Mouse (Mus musculus) neural tube, embryonic 14.5 days (tissue): ENCODE data around the gene Adcy2. TPM values are rescaled to one million over a fixed set of nuclear protein-coding genes. Genes with fewer than 3 reads are reported as not detected.
A peak's percentile ranks its signal among the peaks of the same experiment; 100 is the strongest.

ENCODE experiments used
- ATAC-seq: fragments of 200-750 bp; cut with Nextera tagmentation; 2 replicates; pipeline ENCODE4 v1.8.0; 2017; ENCODE audit warnings: low read depth, mild to moderate bottlenecking, moderate TSS enrichment, moderate library complexity
- H3K27ac ChIP-seq: fragments of 300-500 bp; sonication (generic); 2 replicates; pipeline ENCODE4 v1.5.1; 2014; ENCODE audit warnings: low read depth, mild to moderate bottlenecking, control low read depth, low read length, moderate library complexity, mixed read lengths
- H3K27me3 ChIP-seq: fragments of 300-500 bp; sonication (generic); 2 replicates; pipeline ENCODE4 v1.6.1; 2014; ENCODE audit warnings: low read length; ENCODE audit not compliant: control insufficient read depth, insufficient read depth
- H3K36me3 ChIP-seq: fragments of 300-500 bp; sonication (generic); 2 replicates; pipeline ENCODE4 v1.6.1; 2014; ENCODE audit warnings: low read length, mixed read lengths; ENCODE audit not compliant: control insufficient read depth, insufficient read depth
- H3K4me1 ChIP-seq: fragments of 300-500 bp; sonication (generic); 2 replicates; pipeline ENCODE4 v1.6.1; 2014; ENCODE audit warnings: low read length; ENCODE audit not compliant: control insufficient read depth, insufficient read depth
- H3K4me2 ChIP-seq: fragments of 300-500 bp; sonication (generic); 2 replicates; pipeline ENCODE4 v1.6.1; 2014; ENCODE audit warnings: mild to moderate bottlenecking, low read depth, low read length, control low read depth
- H3K4me3 ChIP-seq: fragments of 300-500 bp; sonication (generic); 2 replicates; pipeline ENCODE4 v1.5.1; 2014; ENCODE audit warnings: low read depth, low read length, control low read depth, mixed read lengths
- H3K9ac ChIP-seq: fragments of 300-500 bp; sonication (generic); replicated peaks from 2 replicates; pipeline ENCODE4 v1.6.1; 2014; ENCODE audit warnings: low read depth, mild to moderate bottlenecking, control low read depth, low read length, mixed read lengths
- H3K9me3 ChIP-seq: fragments of 300-500 bp; sonication (generic); 2 replicates; pipeline ENCODE4 v1.6.1; 2016; ENCODE audit warnings: low read length; ENCODE audit not compliant: control insufficient read depth
- WGBS: fragments of 180-500 bp; shearing (Covaris S2); extraction: QIAGEN DNeasy Blood & Tissue Kit; methylation state at CpG from one replicate; pipeline ENCODE4 v1.1.7; 2014; 5-methylcytosine and 5-hydroxymethylcytosine counted together
- polyA plus RNA-seq: library from polyadenylated mRNA; unstranded; fragments of >200 nt; fragmentation: Nextera tagmentation; extraction: Ambion mirVana; gene quantifications from 2 replicates; pipeline ENCODE4 v1.2.1, GENCODE M21; 2014

Gene Adcy2
- polyA plus RNA-seq, 1 experiment from 2014 or later, result 21.1 TPM

DNA sequence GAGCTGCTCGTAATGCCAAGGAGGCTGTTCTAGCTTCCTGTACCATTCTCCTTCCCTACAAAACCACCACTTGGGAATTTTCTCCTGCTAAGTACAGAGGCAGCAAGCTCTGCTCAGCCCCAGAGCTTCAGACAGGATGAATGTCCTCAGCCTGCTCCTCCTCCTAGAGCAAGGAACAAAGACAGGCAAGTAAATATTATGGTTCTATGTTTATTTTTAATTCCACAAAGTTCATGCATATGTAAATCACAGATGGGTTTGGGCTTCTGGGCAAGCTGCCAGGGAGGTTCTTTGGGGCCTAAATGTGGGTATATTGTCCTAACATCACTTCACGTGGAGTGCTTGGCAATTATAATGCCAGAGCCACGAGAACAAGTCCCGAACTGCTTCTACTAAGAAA lies 139.3 kb downstream of the Adcy2 start:
- H3K4me1 ChIP-seq, result no peaks in the 10 kb centered on the region
- no peak overlapping the region for H3K9ac ChIP-seq
- H3K4me2 ChIP-seq, result no peak overlapping the region
- H3K27ac ChIP-seq, result no peak overlapping the region
- 43% methylated on average over 4 of the region's 4 CpGs for WGBS
- no peak overlapping the region for H3K4me3 ChIP-seq
- H3K27me3 ChIP-seq, result no peaks in the 10 kb centered on the region
- ATAC-seq, result no peak
- no peaks in the 10 kb centered on the region for H3K36me3 ChIP-seq
- H3K9me3 ChIP-seq, result no peaks in the 10 kb centered on the region

DNA sequence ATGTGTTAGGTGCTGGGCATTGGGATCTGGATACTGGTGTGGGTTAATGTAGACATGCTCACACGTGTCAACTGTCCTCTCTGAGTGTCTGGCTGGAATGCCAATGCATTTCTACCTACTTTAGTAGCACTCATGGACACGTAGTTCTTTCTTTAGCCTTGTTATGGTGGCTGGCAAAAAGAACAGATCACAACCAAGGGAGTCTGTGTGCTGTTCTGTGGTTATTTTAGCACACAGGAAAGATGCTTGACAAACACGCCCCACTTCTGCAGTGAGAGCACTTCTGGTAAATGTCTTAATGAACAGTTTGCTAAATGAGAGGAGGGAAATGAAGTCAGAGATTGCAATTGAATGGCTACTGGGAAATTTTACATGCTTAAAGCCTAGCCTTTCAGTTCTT lies 151.1 kb downstream of the Adcy2 start:
- Histone ChIP-seq H3K27me3 (no peaks in the 10 kb centered on the region), H3K36me3 (no peaks in the 10 kb centered on the region)
- no peak for ATAC-seq

DNA sequence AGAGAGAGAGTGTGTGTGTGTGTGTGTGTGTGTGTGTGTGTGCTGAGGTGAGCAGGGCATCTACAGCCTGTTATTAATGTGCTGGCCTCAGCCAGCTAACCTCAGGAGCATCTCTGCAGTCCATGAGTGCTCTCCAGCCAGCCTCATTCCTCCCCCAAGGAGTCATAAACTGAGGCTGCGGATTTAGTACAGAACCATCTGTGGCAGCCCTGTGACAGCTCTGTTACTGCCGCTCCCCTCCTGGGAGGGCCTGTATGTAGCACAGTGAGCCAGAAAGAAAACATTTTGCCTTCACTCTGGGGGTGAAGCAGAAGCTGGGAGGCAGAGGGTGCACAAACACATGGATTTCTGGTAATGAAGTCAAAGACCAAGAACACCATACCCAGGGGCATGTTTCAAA lies 159.8 kb downstream of the Adcy2 start:
- 11% methylated on average over 2 of the region's 2 CpGs for WGBS
- Histone ChIP-seq H3K27me3 (no peaks in the 10 kb centered on the region), H3K9me3 (no peaks in the 10 kb centered on the region), H3K27ac (no peak overlapping the region), H3K4me1 (no peaks in the 10 kb centered on the region), H3K4me3 (no peak overlapping the region), H3K36me3 (no peaks in the 10 kb centered on the region), H3K4me2 (no peak overlapping the region), H3K9ac (no peak overlapping the region)
- ATAC-seq, result peak; percentile 84; the same call in 1 of the 2 replicates

More for the DNA sequence above, 151.1 kb downstream of the Adcy2 start:
- 82% methylated on average over 3 of the region's 3 CpGs for WGBS
- Histone ChIP-seq H3K9ac (no peak overlapping the region), H3K4me3 (no peak overlapping the region), H3K9me3 (no peaks in the 10 kb centered on the region), H3K4me2 (no peak overlapping the region), H3K27ac (no peak overlapping the region), H3K4me1 (no peaks in the 10 kb centered on the region)

DNA sequence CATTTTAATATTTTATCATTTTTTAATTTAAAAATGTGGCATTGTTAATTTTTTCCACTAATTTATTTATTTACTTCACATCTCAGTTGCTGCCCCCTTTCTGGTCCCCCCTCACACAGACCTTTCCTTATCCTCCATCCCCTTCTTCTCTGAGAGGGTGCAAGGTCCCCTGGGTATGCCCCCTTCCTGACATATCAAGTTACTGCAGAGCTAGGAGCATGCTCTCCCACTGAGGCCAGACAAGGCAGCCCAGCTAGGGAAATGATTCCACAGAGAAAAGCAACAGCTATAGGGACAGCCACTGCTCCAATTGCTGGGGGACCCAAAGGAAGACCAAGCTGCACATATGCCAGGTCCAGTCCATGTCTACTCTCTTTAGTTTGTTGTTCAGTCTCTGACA lies 163.2 kb downstream of the Adcy2 start:
- Histone ChIP-seq H3K36me3 (no peaks in the 10 kb centered on the region), H3K4me3 (no peak overlapping the region), H3K4me1 (no peaks in the 10 kb centered on the region), H3K27ac (no peak overlapping the region), H3K9me3 (no peaks in the 10 kb centered on the region), H3K9ac (no peak overlapping the region), H3K4me2 (no peak overlapping the region), H3K27me3 (no peaks in the 10 kb centered on the region)
- no peak for ATAC-seq

DNA sequence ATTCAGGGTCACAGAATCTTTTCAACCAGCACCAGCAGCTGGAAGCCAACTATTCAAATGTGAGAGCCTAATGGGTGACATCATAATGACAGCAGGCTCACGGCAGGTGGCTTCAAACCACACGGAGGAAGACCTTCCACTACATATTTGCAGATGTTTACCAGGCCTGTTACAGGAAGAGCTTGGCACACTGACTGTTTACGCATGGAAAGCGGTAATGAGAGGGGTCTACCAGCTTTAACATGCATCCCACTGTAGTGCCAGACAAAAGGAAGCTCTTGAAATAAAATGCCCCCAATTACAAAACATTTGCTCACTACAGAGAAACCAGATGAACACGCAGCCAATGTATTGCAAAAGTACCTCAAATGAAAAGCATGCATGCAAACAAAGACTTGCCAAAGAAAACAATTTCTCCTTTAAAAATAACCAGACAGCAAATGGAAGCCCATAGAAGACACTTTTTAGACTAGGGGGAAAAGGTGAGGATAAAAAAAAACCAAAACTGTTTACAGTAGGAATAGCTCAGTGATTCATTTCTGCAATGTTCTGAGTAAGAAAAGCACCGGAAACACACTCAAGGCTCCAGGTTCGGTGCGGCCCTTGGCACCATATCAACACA lies 163.8 kb downstream of the Adcy2 start:
- Histone ChIP-seq H3K4me1 (no peaks in the 10 kb centered on the region), H3K36me3 (no peaks in the 10 kb centered on the region), H3K27ac (no peak overlapping the region), H3K4me2 (no peak overlapping the region), H3K4me3 (no peak overlapping the region), H3K27me3 (no peaks in the 10 kb centered on the region), H3K9me3 (no peaks in the 10 kb centered on the region), H3K9ac (no peak overlapping the region)
- ATAC-seq, result no peak
- 64% methylated on average over 8 of the region's 8 CpGs for WGBS

DNA sequence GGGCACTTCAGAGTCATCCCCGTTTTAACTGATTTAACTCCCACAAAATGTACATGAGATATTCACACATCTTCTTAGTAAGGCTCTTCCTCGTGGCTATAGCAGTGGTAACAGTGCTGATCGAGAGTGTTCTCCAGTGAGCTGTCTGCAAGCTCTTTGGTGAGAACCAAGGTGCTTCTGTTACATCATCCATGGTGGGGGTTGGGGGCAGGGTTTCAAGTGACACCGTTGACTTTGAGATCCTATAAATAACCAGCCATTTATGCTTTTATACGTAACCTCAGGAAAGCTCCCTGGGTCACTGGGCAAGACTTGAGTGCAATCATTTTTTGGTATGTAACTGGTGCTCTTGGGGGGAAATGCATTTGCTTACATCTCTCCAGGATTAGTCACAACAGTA lies 167.2 kb downstream of the Adcy2 start:
- H3K27me3 ChIP-seq, result no peaks in the 10 kb centered on the region
- H3K36me3 ChIP-seq, result no peaks in the 10 kb centered on the region
- H3K4me1 ChIP-seq, result no peaks in the 10 kb centered on the region
- H3K9ac ChIP-seq, result no peak overlapping the region
- no peak overlapping the region for H3K4me3 ChIP-seq
- H3K27ac ChIP-seq, result no peak overlapping the region
- H3K4me2 ChIP-seq, result no peak overlapping the region
- ATAC-seq, result no peak
- WGBS, result 82% methylated on average over 5 of the region's 5 CpGs
- H3K9me3 ChIP-seq, result no peaks in the 10 kb centered on the region

DNA sequence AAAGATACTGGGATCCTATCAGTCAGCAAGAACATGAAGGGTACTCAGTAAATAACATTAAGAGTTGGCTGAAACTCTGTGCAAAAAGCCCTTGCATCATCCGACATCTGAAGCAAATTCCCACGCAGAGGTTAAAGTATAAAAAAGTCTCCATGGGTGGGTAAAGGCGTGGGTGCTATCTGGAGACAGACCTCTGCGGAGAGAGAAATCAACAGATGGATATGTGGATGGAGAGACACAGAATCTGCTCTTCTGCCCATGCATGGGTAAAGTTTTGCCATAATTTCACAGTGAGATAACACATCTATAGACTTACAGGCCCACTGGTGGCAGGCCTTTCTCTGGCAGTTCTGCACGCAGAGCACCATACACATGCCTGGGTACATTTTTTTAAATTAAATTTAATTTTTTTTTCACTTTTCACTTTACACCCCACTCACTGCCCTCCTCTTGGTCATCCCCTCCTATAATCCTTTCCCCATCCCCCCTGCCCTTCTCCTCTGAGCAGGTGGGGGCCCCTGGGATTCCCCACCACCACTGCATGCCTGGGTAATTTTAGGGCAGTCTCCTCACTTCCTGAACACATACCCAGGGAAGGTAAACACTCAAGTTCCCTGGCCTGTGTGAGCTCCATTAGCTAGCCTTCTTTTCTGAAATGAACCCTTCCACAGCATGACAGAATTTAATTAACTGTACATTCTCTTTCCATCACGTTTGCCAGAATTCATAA lies 169.1 kb downstream of the Adcy2 start:
- WGBS, result 84% methylated on average over 6 of the region's 6 CpGs
- Histone ChIP-seq H3K4me1 (no peaks in the 10 kb centered on the region), H3K27ac (no peak overlapping the region), H3K36me3 (no peaks in the 10 kb centered on the region), H3K9me3 (no peaks in the 10 kb centered on the region), H3K4me2 (no peak overlapping the region), H3K9ac (no peak overlapping the region), H3K4me3 (no peak overlapping the region), H3K27me3 (no peaks in the 10 kb centered on the region)
- ATAC-seq, result no peak

DNA sequence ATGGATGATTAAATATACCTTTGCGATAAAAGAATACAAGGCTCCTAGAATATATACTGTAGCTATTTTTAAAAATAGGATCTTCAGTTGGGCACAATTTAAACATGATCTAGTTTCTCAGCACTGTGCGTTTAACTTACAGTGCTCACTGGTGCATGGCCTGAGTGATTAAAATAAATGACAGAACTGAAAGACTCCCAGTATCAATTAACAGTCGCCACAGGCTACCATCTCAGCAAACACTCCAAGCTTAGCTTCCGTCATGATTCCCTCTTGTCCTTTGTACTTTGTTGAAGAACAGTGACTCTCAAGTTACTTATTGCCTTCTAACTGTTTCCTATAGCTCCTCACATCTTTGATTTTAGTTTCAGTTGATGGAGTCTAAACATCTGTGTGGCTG lies 170.9 kb downstream of the Adcy2 start:
- Histone ChIP-seq H3K27ac (no peak overlapping the region), H3K27me3 (no peaks in the 10 kb centered on the region), H3K4me2 (no peak overlapping the region), H3K9ac (no peak overlapping the region), H3K4me1 (no peaks in the 10 kb centered on the region), H3K9me3 (no peaks in the 10 kb centered on the region), H3K36me3 (no peaks in the 10 kb centered on the region), H3K4me3 (no peak overlapping the region)
- WGBS, result 66% methylated on average over 4 of the region's 4 CpGs
- ATAC-seq, result no peak; the same call in 1 of the 2 replicates

DNA sequence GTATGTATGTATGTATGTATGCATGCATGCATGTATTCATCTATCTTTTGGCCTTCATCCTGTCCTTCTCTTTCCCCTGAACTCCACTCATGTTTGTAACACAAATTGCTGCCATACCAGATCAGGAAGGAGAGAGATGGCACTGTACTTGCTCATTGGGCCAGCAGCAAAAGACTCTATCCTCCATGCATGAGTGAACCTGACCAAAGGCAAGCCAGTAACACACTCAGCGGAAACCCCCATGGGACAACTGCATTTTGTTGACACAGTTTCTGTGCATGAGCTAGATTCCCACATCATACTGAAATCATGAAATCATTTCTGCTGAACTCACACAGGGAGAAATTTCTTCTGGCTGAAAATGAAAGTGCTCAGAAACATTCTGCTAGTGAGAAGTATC lies 172.9 kb downstream of the Adcy2 start:
- 89% methylated on average over 1 of the region's 1 CpGs for WGBS
- H3K4me1 ChIP-seq, result no peaks in the 10 kb centered on the region
- ATAC-seq, result no peak
- no peaks in the 10 kb centered on the region for H3K9me3 ChIP-seq
- H3K27me3 ChIP-seq, result no peaks in the 10 kb centered on the region
- no peak overlapping the region for H3K9ac ChIP-seq
- no peak overlapping the region for H3K4me3 ChIP-seq
- H3K36me3 ChIP-seq, result no peaks in the 10 kb centered on the region
- H3K27ac ChIP-seq, result no peak overlapping the region
- H3K4me2 ChIP-seq, result no peak overlapping the region
